Mouse (Mus musculus) liver, embryonic 16.5 days (tissue): ENCODE data around the gene Cel. TPM values are rescaled to one million over a fixed set of nuclear protein-coding genes. Genes with fewer than 3 reads are reported as not detected.
"Not testable (repeated sequence)": the region's sequence is repeated elsewhere in the genome, so short reads cannot be mapped to it uniquely, and the experiment has no call there.

Source experiments
- ATAC-seq: fragments of 200-750 bp; cut with Nextera tagmentation; 2 replicates; pipeline ENCODE4 v1.8.0; 2017; ENCODE audit warnings: low read depth, mild to moderate bottlenecking, moderate number of reproducible peaks, moderate library complexity
- H3K27ac ChIP-seq: fragments of 300-500 bp; sonication (generic); 2 replicates; pipeline ENCODE4 v1.5.1; 2014; ENCODE audit warnings: mild to moderate bottlenecking, low read length
- H3K27me3 ChIP-seq: fragments of 300-500 bp; sonication (generic); 2 replicates; pipeline ENCODE4 v1.6.1; 2014; ENCODE audit warnings: low read depth, low read length, mixed read lengths; ENCODE audit not compliant: control insufficient read depth, insufficient read depth
- H3K36me3 ChIP-seq: fragments of 300-500 bp; sonication (generic); 2 replicates; pipeline ENCODE4 v1.6.1; 2014; ENCODE audit warnings: mild to moderate bottlenecking; ENCODE audit not compliant: control insufficient read depth, insufficient read depth
- H3K4me1 ChIP-seq: fragments of 300-500 bp; sonication (generic); 2 replicates; pipeline ENCODE4 v1.6.1; 2014; ENCODE audit warnings: low read depth, low read length, mixed read lengths; ENCODE audit not compliant: control insufficient read depth
- H3K4me2 ChIP-seq: fragments of 300-500 bp; sonication (generic); 2 replicates; pipeline ENCODE4 v1.6.1; 2014; ENCODE audit warnings: low read depth, low read length, mixed read lengths
- H3K4me3 ChIP-seq: fragments of 300-500 bp; sonication (generic); 2 replicates; pipeline ENCODE4 v1.5.1; 2014; ENCODE audit warnings: low read depth, mild to moderate bottlenecking, low read length
- H3K9ac ChIP-seq: fragments of 300-500 bp; sonication (generic); 2 replicates; pipeline ENCODE4 v1.6.1; 2014; ENCODE audit warnings: low read depth, low read length
- H3K9me3 ChIP-seq: fragments of 300-500 bp; sonication (generic); replicated peaks from 2 replicates; pipeline ENCODE4 v1.6.1; 2016; ENCODE audit warnings: low read length; ENCODE audit not compliant: control insufficient read depth
- WGBS: fragments of 180-500 bp; shearing (Covaris S2); extraction: QIAGEN DNeasy Blood & Tissue Kit; methylation state at CpG from one replicate; pipeline ENCODE4 v1.1.7; 2014; ENCODE audit not compliant: insufficient replicate concordance; 5-methylcytosine and 5-hydroxymethylcytosine counted together
- polyA plus RNA-seq: library from polyadenylated mRNA; unstranded; fragments of >200 nt; fragmentation: Nextera tagmentation; extraction: Ambion mirVana; gene quantifications from 2 replicates; pipeline ENCODE4 v1.2.1, GENCODE M21; 2015

Cel gene
- polyA plus RNA-seq, 1 experiment from 2014 or later, result 9.7 TPM

DNA sequence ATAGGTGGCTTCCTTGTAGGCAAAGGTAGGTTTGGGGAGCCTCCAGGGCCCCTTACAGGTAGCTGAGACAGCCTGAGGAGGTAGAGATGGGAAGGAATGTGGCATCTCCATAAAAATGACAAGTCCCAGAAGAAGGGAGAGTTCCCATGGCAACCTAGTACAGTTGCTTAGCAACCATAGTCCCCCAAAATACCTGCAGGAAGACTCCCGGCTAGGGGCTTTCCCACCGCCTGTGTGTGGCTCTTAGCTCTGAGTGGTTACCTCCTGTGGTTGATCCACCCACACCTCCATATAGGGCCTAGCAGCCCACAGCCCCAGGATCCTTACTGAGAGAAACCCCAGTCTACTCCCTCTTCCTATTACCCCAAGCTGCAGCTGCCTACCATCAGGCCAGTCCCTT is 45.0 kb downstream of the Cel start:
- ATAC-seq, result no peak
- no peak overlapping the region for H3K27ac ChIP-seq
- 71% methylated on average over 2 of the region's 2 CpGs for WGBS
- no peak overlapping the region for H3K4me2 ChIP-seq
- H3K27me3 ChIP-seq, result peaks cover 10% of the 10 kb centered on the region
- no peak overlapping the region for H3K9ac ChIP-seq
- no peak overlapping the region for H3K4me3 ChIP-seq
- H3K36me3 ChIP-seq, result no peaks in the 10 kb centered on the region
- H3K9me3 ChIP-seq, result no peaks in the 10 kb centered on the region
- H3K4me1 ChIP-seq, result peaks cover 4% of the 10 kb centered on the region; the same call in 1 of the 2 replicates

DNA sequence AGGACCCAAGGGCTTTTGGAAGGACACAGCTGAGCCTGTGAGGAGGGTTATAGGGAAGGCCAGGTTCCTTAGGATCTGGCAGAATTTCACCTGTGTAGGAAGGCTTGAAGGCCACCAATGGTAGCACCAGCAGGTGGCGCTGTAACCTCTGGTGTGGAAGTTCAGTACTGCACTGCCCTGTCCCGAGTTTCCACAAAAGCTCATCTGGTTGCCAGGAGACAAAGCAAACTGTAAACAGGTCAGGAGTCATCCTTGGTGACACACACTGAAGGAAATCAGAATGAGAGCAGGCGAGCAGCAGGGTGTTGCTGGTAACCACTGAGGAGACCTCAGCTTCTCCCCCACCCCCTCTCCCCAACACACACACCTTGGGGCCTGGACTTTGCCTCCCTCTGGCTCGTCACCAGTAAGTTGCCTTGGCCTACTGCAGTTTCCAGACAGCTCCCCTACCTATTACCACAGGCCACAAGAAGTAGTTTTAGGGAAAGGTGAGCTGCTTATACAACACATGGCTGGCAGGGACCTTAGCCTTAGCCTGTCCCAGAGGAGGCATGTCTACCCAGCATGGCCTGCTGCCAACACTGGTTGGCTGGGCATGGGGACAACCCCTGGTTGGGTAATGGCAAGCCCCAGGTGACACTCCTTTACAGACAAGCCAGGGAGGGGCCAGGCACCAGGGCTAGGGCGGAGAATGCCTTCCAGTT is 45.8 kb downstream of the Cel start:
- Histone ChIP-seq H3K27ac (no peak overlapping the region), H3K27me3 (peaks cover 19% of the 10 kb centered on the region), H3K4me3 (no peak overlapping the region), H3K9ac (no peak overlapping the region), H3K4me2 (no peak overlapping the region), H3K4me1 (peaks cover 5% of the 10 kb centered on the region; the same call in 1 of the 2 replicates), H3K36me3 (no peaks in the 10 kb centered on the region), H3K9me3 (no peaks in the 10 kb centered on the region)
- 32% methylated on average over 5 of the region's 5 CpGs for WGBS
- peak; percentile 60; the same call in 1 of the 2 replicates for ATAC-seq

DNA sequence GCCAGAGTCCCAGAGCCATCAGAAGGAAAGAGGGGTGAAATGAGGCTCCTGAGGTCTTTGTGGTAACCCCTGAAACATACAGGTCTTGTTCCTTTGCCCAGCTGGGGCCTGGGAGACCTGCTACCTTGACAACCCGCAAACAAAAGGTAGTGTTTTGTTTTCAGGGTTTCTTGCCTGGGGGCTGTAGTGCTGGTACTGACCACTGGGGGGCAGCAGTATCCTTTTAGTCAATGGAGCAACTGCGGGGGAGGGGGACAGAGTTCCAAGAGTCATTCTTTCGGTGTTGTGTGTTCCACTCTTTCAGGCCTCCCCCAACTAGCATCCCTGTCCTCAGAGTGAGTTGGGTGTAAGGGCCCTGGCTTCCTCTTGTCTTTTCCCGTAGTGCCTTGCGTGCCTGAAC is 48.7 kb downstream of the Cel start:
- Histone ChIP-seq H3K9me3 (no peaks in the 10 kb centered on the region), H3K4me3 (no peak overlapping the region), H3K36me3 (no peaks in the 10 kb centered on the region), H3K27ac (no peak overlapping the region), H3K4me2 (no peak overlapping the region), H3K9ac (no peak overlapping the region), H3K4me1 (peaks cover 5% of the 10 kb centered on the region; the same call in 1 of the 2 replicates), H3K27me3 (peaks cover 25% of the 10 kb centered on the region)
- 15% methylated on average over 5 of the region's 5 CpGs for WGBS
- ATAC-seq, result no peak

DNA sequence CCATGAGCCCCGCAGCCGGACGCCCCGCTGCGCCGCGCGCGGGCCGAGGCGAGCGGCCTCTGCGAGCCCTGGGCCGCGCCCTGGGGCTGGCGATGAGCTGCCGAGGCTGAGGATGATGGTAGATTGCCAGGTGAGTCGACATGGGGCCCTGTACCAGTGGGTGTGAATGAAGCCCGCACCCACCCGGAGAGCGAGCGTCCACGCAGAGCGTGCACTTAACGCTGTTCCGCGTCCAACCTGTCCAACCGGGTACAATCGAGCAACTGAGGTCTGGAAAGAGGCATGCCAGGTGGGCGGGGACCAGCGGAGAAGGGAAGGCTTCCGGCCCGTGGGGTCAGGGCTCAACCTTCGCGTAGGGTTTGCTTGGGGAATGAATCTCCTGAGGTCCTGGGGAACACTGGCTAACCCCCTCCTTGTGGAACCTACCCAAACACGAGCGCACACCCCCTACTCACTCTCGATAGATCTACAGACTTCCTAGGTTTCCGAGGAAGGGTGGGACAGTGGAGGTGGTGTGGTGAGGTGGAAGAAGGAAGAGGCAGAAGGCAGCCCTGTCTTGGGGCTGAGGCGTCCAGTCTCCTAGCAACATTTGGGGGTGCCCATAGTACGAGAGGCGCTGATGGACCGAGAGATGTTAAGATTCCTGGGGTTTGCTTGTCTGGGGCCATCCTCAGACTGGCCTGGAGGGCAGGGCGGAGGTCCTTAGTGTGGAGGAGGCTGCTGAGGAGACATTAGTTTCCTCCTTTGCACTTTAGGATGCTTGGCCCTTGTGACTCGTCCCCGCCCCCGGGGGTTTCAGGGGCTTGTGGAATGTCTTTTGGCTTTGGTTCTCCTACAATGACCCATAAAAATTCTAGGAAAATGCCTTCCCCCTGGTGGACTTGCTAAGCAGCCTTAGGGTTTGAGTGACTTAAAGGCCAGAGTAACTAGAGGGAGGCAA is 49.5 kb downstream of the Cel start:
- peaks cover 25% of the 10 kb centered on the region for H3K27me3 ChIP-seq
- H3K27ac ChIP-seq, result no peak overlapping the region
- ATAC-seq, result no peak
- no peaks in the 10 kb centered on the region for H3K36me3 ChIP-seq
- H3K9ac ChIP-seq, result peak overlapping the region; percentile 30; the same call in 1 of the 2 replicates
- no peaks in the 10 kb centered on the region for H3K9me3 ChIP-seq
- 5% methylated on average over 47 of the region's 47 CpGs for WGBS
- H3K4me2 ChIP-seq, result peak overlapping the region; percentile 78
- H3K4me1 ChIP-seq, result peaks cover 5% of the 10 kb centered on the region; the same call in 1 of the 2 replicates
- peak overlapping the region; percentile 52 for H3K4me3 ChIP-seq

DNA sequence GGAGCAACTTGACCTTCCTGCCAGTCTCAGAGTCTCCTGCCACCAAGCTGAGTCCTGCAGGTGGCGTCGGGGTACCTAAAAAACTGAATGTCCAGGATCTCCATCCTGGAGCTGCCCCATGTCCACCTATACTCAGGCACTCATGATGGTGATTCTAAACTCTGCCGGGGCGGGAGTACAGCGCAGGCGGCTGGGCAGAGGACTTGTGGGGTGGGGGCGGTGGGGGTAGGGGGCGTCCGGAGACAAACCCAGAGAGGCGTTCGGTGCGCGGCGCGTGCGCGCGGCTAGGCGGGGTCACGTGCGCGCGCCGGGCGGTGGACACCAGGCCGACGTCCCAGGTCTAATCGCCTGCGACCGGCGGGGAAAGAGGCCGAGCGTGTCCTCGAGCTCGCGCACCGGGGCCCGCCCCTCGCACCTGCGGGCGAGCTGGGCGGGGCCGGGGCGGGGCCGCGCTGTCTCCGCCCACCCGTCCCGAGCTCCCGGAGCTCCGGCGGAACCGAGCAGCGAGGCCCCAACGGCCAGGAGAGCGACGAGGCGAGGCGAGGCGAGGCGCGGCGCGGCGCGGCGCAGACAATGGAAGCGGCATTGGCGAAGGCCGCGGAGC is 50.3 kb downstream of the Cel start, which contains the start of gene Ralgds:
TSS of gene Ralgds (plus strand) at position 328 of the 604 bp plus-strand sequence.
- Histone ChIP-seq H3K4me1 (peaks cover 5% of the 10 kb centered on the region; the same call in 1 of the 2 replicates), H3K36me3 (no peaks in the 10 kb centered on the region), H3K27me3 (peaks cover 25% of the 10 kb centered on the region), H3K9me3 (no peaks in the 10 kb centered on the region), H3K27ac (no peak within 1 kb of the TSS), H3K4me2 (peak within 1 kb of the TSS; percentile 78), H3K4me3 (peak within 1 kb of the TSS; percentile 52), H3K9ac (peak within 1 kb of the TSS; percentile 30; the same call in 1 of the 2 replicates)
- under 1% methylated on average over 57 of the region's 71 CpGs for WGBS
- peak; percentile 58 for ATAC-seq

DNA sequence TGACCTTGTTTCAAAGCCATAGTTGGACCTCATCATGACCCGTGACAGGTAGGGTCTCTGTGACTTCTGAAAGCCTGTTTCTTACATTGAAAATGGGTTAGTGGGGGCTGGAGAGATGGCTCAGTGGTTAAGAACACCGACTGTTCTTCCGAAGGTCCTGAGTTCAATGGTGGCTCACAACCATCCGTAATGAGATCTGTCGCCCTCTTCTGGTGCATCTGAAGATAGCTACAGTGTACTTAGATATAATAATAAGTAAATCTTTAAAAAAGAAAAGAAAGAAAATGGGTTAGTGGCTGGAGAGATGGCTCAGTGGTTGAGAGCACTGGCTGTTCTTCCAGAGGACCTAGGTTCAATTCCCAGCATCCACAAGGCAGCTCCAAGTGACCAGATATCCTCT is 51.6 kb downstream of the Cel start:
- not testable (repeated sequence) for H3K36me3 ChIP-seq, H3K27ac ChIP-seq, H3K4me3 ChIP-seq, H3K9me3 ChIP-seq, H3K4me1 ChIP-seq, H3K4me2 ChIP-seq, ATAC-seq, H3K9ac ChIP-seq
- 33% methylated on average over 5 of the region's 5 CpGs for WGBS
- H3K27me3 ChIP-seq, result peaks cover 25% of the 10 kb centered on the region

DNA sequence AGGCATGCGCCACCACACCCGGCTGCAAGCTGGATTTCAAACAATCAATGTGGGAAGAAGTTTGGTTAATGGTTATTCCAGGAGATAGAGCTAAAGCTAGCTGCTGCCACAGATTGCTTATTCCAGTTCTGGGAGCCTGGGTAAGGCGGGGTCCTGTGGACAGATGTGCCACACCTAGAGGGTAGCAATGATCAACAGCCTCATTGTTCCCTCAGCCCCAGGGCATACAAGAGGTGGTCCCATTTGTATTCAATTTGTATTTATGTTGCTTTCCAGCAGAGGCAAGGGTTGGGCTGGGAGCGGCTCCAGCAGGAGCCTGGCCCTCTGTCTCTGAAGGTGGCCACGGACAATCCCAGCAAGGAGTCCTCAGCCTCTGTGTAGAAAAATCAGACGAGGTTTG is 56.9 kb downstream of the Cel start:
- ATAC-seq, result no peak
- WGBS, result 62% methylated on average over 6 of the region's 6 CpGs

DNA sequence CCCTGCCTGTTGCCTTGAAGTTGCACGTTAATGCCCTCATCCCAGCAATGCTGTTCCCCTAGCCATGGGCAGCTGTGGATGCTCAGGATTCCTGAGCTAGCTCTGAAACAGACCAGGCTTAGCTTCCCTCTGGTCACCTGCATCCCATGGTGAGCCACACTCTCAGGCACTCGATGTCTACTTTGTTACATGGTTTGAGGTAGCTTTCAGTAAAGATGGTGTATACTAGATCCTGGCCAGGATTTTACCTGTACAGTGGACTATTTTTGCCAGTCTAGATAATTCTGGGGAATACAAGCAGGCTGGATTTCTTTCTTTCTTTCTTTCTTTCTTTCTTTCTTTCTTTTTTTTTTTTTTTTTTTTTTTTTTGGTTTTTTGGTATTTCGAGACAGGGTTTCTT is 57.4 kb downstream of the Cel start, which contains the start of gene Gm10134:
TSS of gene Gm10134 (plus strand) at position 301 of the 400 bp plus-strand sequence.
- Histone ChIP-seq H3K27ac (no peak within 1 kb of the TSS), H3K36me3 (no peaks in the 10 kb centered on the region), H3K27me3 (no peaks in the 10 kb centered on the region; the same call in 1 of the 2 replicates), H3K9me3 (no peaks in the 10 kb centered on the region), H3K4me1 (no peaks in the 10 kb centered on the region), H3K9ac (no peak within 1 kb of the TSS), H3K4me2 (no peak within 1 kb of the TSS), H3K4me3 (no peak within 1 kb of the TSS)
- no peak for ATAC-seq
- 48% methylated on average over 3 of the region's 3 CpGs for WGBS

More for the DNA sequence above, 56.9 kb downstream of the Cel start:
- H3K36me3 ChIP-seq, result no peaks in the 10 kb centered on the region
- no peaks in the 10 kb centered on the region for H3K9me3 ChIP-seq
- H3K4me2 ChIP-seq, result no peak overlapping the region
- H3K4me1 ChIP-seq, result no peaks in the 10 kb centered on the region
- H3K27me3 ChIP-seq, result no peaks in the 10 kb centered on the region; the same call in 1 of the 2 replicates
- no peak overlapping the region for H3K27ac ChIP-seq
- no peak overlapping the region for H3K4me3 ChIP-seq
- no peak overlapping the region for H3K9ac ChIP-seq
